Mouse (Mus musculus) lung, postnatal 0 days (tissue): ENCODE results near the gene Slc16a1. TPM values are rescaled to one million over a fixed set of nuclear protein-coding genes. Genes with fewer than 3 reads are reported as not detected.
A peak's percentile ranks its signal among the peaks of the same experiment; 100 is the strongest.

Experiments used
- ATAC-seq: fragments of 200-750 bp; cut with Nextera tagmentation; 2 replicates; pipeline ENCODE4 v1.8.0; 2017; ENCODE audit warnings: moderate library complexity
- DNase-seq: peaks from one replicate; pipeline ENCODE4 v3.0.0-alpha.2; 2016; ENCODE audit warnings: low spot score
- H3K27ac ChIP-seq: fragments of 300-500 bp; sonication (generic); 2 replicates; pipeline ENCODE4 v1.5.1; 2014; ENCODE audit warnings: antibody characterized with exemption, mild to moderate bottlenecking, low read length, mixed read lengths
- H3K27me3 ChIP-seq: fragments of 300-500 bp; sonication (generic); replicated peaks from 2 replicates; pipeline ENCODE4 v1.6.1; 2014; ENCODE audit warnings: low read length, mixed read lengths; ENCODE audit not compliant: insufficient read depth
- H3K36me3 ChIP-seq: fragments of 300-500 bp; sonication (generic); 2 replicates; pipeline ENCODE4 v1.6.1; 2014; ENCODE audit warnings: low read length, mixed read lengths; ENCODE audit not compliant: insufficient read depth
- H3K4me1 ChIP-seq: fragments of 300-500 bp; sonication (generic); 2 replicates; pipeline ENCODE4 v1.6.1; 2014; ENCODE audit warnings: antibody characterized with exemption, low read depth, low read length, mixed read lengths; ENCODE audit not compliant: insufficient read depth
- H3K4me2 ChIP-seq: fragments of 300-500 bp; sonication (generic); replicated peaks from 2 replicates; pipeline ENCODE4 v1.6.1; 2014; ENCODE audit warnings: low read depth, mild to moderate bottlenecking, low read length, moderate library complexity, mixed read lengths
- H3K4me3 ChIP-seq: fragments of 300-500 bp; sonication (generic); 2 replicates; pipeline ENCODE4 v1.5.1; 2014; ENCODE audit warnings: low read depth, low read length
- H3K9ac ChIP-seq: fragments of 300-500 bp; sonication (generic); replicated peaks from 2 replicates; pipeline ENCODE4 v1.6.1; 2014; ENCODE audit warnings: low read depth, mild to moderate bottlenecking
- H3K9me3 ChIP-seq: fragments of 300-500 bp; sonication (generic); 2 replicates; pipeline ENCODE4 v1.6.1; 2016; ENCODE audit warnings: low read length, mixed read lengths
- CTCF ChIP-seq: IDR thresholded peaks from 2 replicates; pipeline ENCODE4 v1.5.1; 2016; ENCODE audit warnings: antibody characterized with exemption, mild to moderate bottlenecking
- EP300 ChIP-seq: IDR thresholded peaks from 2 replicates; pipeline ENCODE4 v1.6.1; 2016; ENCODE audit warnings: antibody characterized with exemption, mild to moderate bottlenecking, control low read depth
- WGBS: fragments of 180-500 bp; shearing (Covaris S2); extraction: QIAGEN DNeasy Blood & Tissue Kit; methylation state at CpG from one replicate; pipeline ENCODE4 v1.1.7; 2014; 5-methylcytosine and 5-hydroxymethylcytosine counted together
- polyA plus RNA-seq: library from polyadenylated mRNA; unstranded; fragments of >200 nt; fragmentation: Nextera tagmentation; extraction: Ambion mirVana; gene quantifications from 2 replicates; pipeline ENCODE4 v1.2.1, GENCODE M21; 2015

Gene Slc16a1
- polyA plus RNA-seq, 1 experiment from 2014 or later, result 17.5 TPM

GRCm38 (mm10) chr3:104643113-104643512 is 4.6 kb downstream of the Slc16a1 start:
- Histone ChIP-seq H3K9me3 (no peaks in the 10 kb centered on the region), H3K36me3 (no peaks in the 10 kb centered on the region), H3K4me1 (no peaks in the 10 kb centered on the region), H3K9ac (no peak overlapping the region), H3K27me3 (no peaks in the 10 kb centered on the region), H3K4me2 (no peak overlapping the region), H3K4me3 (no peak overlapping the region), H3K27ac (no peak overlapping the region)
- TF ChIP-seq EP300 (no peak), CTCF (no peak)
- no peak for DNase-seq
- ATAC-seq, result no peak
- WGBS, result 72% methylated on average over 4 of the region's 4 CpGs

- Histone ChIP-seq H3K4me1 (no peaks in the 10 kb centered on the region), H3K4me3 (no peak overlapping the region), H3K36me3 (no peaks in the 10 kb centered on the region), H3K9ac (no peak overlapping the region), H3K27ac (no peak overlapping the region), H3K9me3 (no peaks in the 10 kb centered on the region), H3K27me3 (no peaks in the 10 kb centered on the region), H3K4me2 (no peak overlapping the region)
- WGBS, result 11% methylated on average over 2 of the region's 2 CpGs
- TF ChIP-seq CTCF (peak; percentile 85), EP300 (no peak)
- ATAC-seq, result peak; percentile 49; the same call in 1 of the 2 replicates
- peak; percentile 77 for DNase-seq
Measured at GRCm38 (mm10) chr3:104643810-104644270, 5.4 kb downstream of the Slc16a1 start.

- no peak overlapping the region for H3K27ac ChIP-seq
- no peak overlapping the region for H3K4me3 ChIP-seq
- no peak overlapping the region for H3K9ac ChIP-seq
- no peak for ATAC-seq
- DNase-seq, result no peak
- no peak overlapping the region for H3K4me2 ChIP-seq
- TF ChIP-seq CTCF, result no peak
- TF ChIP-seq EP300, result no peak
- no peaks in the 10 kb centered on the region for H3K36me3 ChIP-seq
- 85% methylated on average over 1 of the region's 1 CpGs for WGBS
- H3K4me1 ChIP-seq, result no peaks in the 10 kb centered on the region
- H3K27me3 ChIP-seq, result no peaks in the 10 kb centered on the region
- H3K9me3 ChIP-seq, result no peaks in the 10 kb centered on the region
Measured at GRCm38 (mm10) chr3:104644371-104644770, 5.9 kb downstream of the Slc16a1 start.

GRCm38 (mm10) chr3:104654219-104654618 is 15.8 kb downstream of the Slc16a1 start:
- Histone ChIP-seq H3K4me1 (no peaks in the 10 kb centered on the region), H3K27me3 (no peaks in the 10 kb centered on the region), H3K9me3 (no peaks in the 10 kb centered on the region), H3K36me3 (no peaks in the 10 kb centered on the region), H3K4me3 (no peak overlapping the region), H3K27ac (no peak overlapping the region), H3K4me2 (no peak overlapping the region), H3K9ac (no peak overlapping the region)
- no peak for ATAC-seq
- WGBS, result 87% methylated on average over 4 of the region's 4 CpGs
- DNase-seq, result no peak
- no peak for TF ChIP-seq EP300
- no peak for TF ChIP-seq CTCF

- H3K9me3 ChIP-seq, result no peaks in the 10 kb centered on the region
- H3K9ac ChIP-seq, result no peak overlapping the region
- H3K4me3 ChIP-seq, result no peak overlapping the region
- no peak overlapping the region for H3K27ac ChIP-seq
- no peaks in the 10 kb centered on the region for H3K4me1 ChIP-seq
- DNase-seq (no peak), ATAC-seq (no peak)
- no peak overlapping the region for H3K4me2 ChIP-seq
- H3K36me3 ChIP-seq, result no peaks in the 10 kb centered on the region
- TF ChIP-seq CTCF, result no peak
- no peak for TF ChIP-seq EP300
- 60% methylated on average over 4 of the region's 4 CpGs for WGBS
- no peaks in the 10 kb centered on the region for H3K27me3 ChIP-seq
Measured at GRCm38 (mm10) chr3:104654921-104655320, 16.5 kb downstream of the Slc16a1 start.

- Histone ChIP-seq H3K9ac (no peak overlapping the region), H3K4me2 (no peak overlapping the region), H3K4me3 (no peak overlapping the region), H3K27ac (no peak overlapping the region), H3K36me3 (no peaks in the 10 kb centered on the region), H3K4me1 (0 out of 2 replicates have a peak, but pooled peaks cover 4% of the 10 kb centered on the region), H3K27me3 (no peaks in the 10 kb centered on the region), H3K9me3 (no peaks in the 10 kb centered on the region)
- 88% methylated on average over 2 of the region's 2 CpGs for WGBS
- ATAC-seq (no peak), DNase-seq (no peak)
- TF ChIP-seq CTCF (no peak), EP300 (no peak)
Measured at GRCm38 (mm10) chr3:104658706-104659105, 20.2 kb downstream of the Slc16a1 start.

GRCm38 (mm10) chr3:104659758-104660157 is 21.3 kb downstream of the Slc16a1 start:
- no peak overlapping the region for H3K4me3 ChIP-seq
- 0 out of 2 replicates have a peak, but pooled peaks cover 4% of the 10 kb centered on the region for H3K4me1 ChIP-seq
- H3K27me3 ChIP-seq, result no peaks in the 10 kb centered on the region
- no peak overlapping the region for H3K4me2 ChIP-seq
- 54% methylated on average over 4 of the region's 4 CpGs for whole genome bisulfite sequencing
- H3K36me3 ChIP-seq, result no peaks in the 10 kb centered on the region
- no peak for DNase-seq
- H3K9ac ChIP-seq, result no peak overlapping the region
- no peaks in the 10 kb centered on the region for H3K9me3 ChIP-seq
- H3K27ac ChIP-seq, result no peak overlapping the region
- TF ChIP-seq EP300, result no peak
- TF ChIP-seq CTCF, result no peak
- ATAC-seq, result no peak
